Mouse (Mus musculus) forebrain, embryonic 15.5 days (tissue): ENCODE measurements at regions not wholly inside any gene's neighbourhood (a gene's known extent, or its start where the extent isn't known, plus 50 kb on each side); places are given as distances from the start of the nearest gene placed in this dataset.

ENCODE experiments used
- ATAC-seq: fragments of 200-750 bp; cut with Nextera tagmentation; replicated peaks from 2 replicates; pipeline ENCODE4 v1.8.0; 2017; ENCODE audit warnings: mild to moderate bottlenecking, moderate TSS enrichment, moderate library complexity
- H3K27ac ChIP-seq: fragments of 300-500 bp; sonication (generic); replicated peaks from 2 replicates; pipeline ENCODE4 v1.5.1; 2015; ENCODE audit warnings: mild to moderate bottlenecking, inconsistent platforms
- H3K27me3 ChIP-seq: fragments of 300-500 bp; sonication (generic); 2 replicates; pipeline ENCODE4 v1.6.1; 2015; ENCODE audit warnings: inconsistent platforms
- H3K36me3 ChIP-seq: fragments of 300-500 bp; sonication (generic); 2 replicates; pipeline ENCODE4 v1.6.1; 2015; ENCODE audit warnings: mild to moderate bottlenecking, inconsistent platforms
- H3K4me1 ChIP-seq: fragments of 300-500 bp; sonication (generic); 2 replicates; pipeline ENCODE4 v1.6.1; 2015; ENCODE audit warnings: inconsistent platforms
- H3K4me2 ChIP-seq: fragments of 300-500 bp; sonication (generic); replicated peaks from 2 replicates; pipeline ENCODE4 v1.6.1; 2015; ENCODE audit warnings: mild to moderate bottlenecking, inconsistent platforms
- H3K4me3 ChIP-seq: fragments of 300-500 bp; sonication (generic); 2 replicates; pipeline ENCODE4 v1.5.1; 2015; ENCODE audit warnings: mild to moderate bottlenecking, inconsistent platforms
- H3K9ac ChIP-seq: fragments of 300-500 bp; sonication (generic); replicated peaks from 2 replicates; pipeline ENCODE4 v1.6.1; 2015; ENCODE audit warnings: mild to moderate bottlenecking, inconsistent platforms
- H3K9me3 ChIP-seq: fragments of 300-500 bp; sonication (generic); 2 replicates; pipeline ENCODE4 v1.6.1; 2016; ENCODE audit warnings: inconsistent platforms
- WGBS: fragments of 180-500 bp; shearing (Covaris S2); methylation state at CpG from one replicate; pipeline ENCODE4 v1.1.7; 2015; ENCODE audit warnings: mixed read lengths; 5-methylcytosine and 5-hydroxymethylcytosine counted together

DNA sequence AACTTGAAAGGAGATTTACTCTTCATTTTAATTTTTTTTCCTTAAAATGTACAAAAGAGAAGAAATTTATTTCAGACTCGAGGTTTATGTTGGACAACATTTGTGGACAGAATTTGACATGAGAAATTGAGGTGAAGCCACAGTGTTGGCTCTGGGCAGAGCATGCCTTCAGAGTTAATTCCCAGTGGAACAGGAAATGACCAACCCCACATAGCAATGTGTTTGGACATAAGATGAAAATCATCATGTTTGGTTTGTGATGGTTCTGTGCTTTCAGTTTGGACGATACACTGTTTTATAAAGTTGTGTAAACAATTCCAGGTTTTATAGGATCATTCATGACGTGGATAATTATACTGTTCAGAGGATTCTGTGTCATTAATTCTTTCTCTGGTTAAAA is 271.9 kb upstream of the Mettl25 start:
- Histone ChIP-seq H3K36me3 (no peaks in the 10 kb centered on the region), H3K9ac (no peak overlapping the region), H3K9me3 (no peaks in the 10 kb centered on the region), H3K27ac (no peak overlapping the region), H3K27me3 (no peaks in the 10 kb centered on the region), H3K4me2 (no peak overlapping the region), H3K4me3 (no peak overlapping the region), H3K4me1 (no peaks in the 10 kb centered on the region)
- 74% methylated on average over 3 of the region's 3 CpGs for WGBS
- no peak for ATAC-seq

DNA sequence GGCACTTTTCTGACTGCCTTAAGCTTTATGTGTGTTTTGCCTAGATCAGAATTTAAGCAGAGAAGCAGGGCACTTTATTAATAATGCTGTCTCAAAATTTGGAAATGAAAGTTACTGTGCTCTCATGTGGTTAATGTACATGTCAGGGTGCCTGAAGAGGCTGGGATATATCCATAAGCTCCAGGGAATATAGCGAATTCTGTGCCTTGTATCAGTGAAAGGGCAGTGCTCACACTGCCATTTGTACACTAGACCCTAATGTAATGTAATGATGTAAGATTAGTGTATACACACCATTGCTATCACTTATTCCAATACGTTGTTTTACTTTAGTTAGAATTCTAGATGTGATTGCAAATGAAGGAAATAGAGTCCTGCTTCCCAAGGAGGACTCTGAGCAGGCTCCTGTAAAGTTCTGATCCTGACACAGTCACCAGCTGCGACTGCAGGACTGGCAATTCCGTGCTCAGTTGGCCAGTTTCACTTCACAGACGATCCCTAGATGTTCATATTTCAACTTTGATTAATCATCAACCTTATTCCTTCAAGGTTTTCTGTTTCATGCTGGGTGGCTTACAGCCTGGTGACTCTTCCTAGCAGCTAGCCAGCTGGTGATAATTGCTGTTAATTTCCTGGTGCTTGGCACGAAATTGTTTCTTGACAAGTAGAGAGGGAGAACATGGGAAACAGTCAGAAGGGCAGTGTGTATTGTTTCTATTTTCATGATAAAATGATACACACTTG is 273.7 kb upstream of the Mettl25 start:
- Histone ChIP-seq H3K27me3 (no peaks in the 10 kb centered on the region), H3K27ac (no peak overlapping the region), H3K9me3 (no peaks in the 10 kb centered on the region), H3K9ac (no peak overlapping the region), H3K4me3 (no peak overlapping the region), H3K36me3 (no peaks in the 10 kb centered on the region), H3K4me1 (no peaks in the 10 kb centered on the region), H3K4me2 (no peak overlapping the region)
- WGBS, result 48% methylated on average over 6 of the region's 6 CpGs
- no peak for ATAC-seq

DNA sequence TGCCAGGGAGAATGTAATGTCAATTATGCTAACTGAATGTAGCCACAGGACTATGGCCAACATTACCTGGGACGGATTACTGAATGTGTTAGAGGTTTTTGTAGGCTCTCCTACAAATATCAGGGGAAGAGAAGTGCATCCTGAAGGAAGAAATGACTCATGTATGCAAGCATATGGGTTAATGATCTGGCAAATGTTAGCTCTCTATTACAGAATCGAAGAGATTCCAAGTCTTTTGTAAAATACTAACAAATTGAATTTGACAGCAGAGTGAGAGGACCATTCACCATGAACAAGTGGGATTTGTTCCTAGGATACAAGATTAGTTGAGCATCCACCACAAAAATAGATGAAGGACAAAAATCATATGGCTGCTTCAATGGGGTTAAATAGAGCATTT is 280.6 kb upstream of the Mettl25 start:
- Histone ChIP-seq H3K4me3 (no peak overlapping the region), H3K9ac (no peak overlapping the region), H3K27me3 (no peaks in the 10 kb centered on the region), H3K36me3 (no peaks in the 10 kb centered on the region), H3K9me3 (no peaks in the 10 kb centered on the region), H3K4me2 (no peak overlapping the region), H3K4me1 (peaks cover 2% of the 10 kb centered on the region; the same call in 1 of the 2 replicates), H3K27ac (no peak overlapping the region)
- WGBS, result 42% methylated on average over 2 of the region's 2 CpGs
- no peak for ATAC-seq

DNA sequence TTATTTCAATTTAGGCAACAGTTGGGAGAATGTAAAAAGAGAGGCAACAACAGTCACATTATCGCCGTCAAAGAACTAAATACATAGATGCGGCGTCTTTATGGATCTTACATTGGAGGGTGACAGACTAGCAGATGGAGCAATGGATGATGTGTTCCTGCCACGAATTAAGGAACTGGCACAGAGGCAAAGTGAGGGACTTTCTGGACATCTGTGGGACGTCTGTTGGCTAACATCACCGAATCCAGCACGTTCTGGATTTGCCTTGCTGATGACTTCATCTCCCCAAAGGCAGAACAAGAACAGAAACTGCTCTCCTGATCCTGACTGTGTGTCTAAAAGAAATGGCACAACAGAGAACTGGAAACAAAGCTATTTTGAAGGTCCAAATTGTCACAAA is 281.8 kb upstream of the Mettl25 start:
- no peaks in the 10 kb centered on the region for H3K9me3 ChIP-seq
- ATAC-seq, result peak; percentile 93
- 53% methylated on average over 8 of the region's 8 CpGs for WGBS
- H3K27me3 ChIP-seq, result no peaks in the 10 kb centered on the region
- no peak overlapping the region for H3K4me2 ChIP-seq
- peaks cover 2% of the 10 kb centered on the region; the same call in 1 of the 2 replicates for H3K4me1 ChIP-seq
- no peak overlapping the region for H3K4me3 ChIP-seq
- H3K9ac ChIP-seq, result no peak overlapping the region
- 0 out of 2 replicates have a peak overlapping the region, but pooled peaks have one; percentile 46 for H3K27ac ChIP-seq
- H3K36me3 ChIP-seq, result no peaks in the 10 kb centered on the region

DNA sequence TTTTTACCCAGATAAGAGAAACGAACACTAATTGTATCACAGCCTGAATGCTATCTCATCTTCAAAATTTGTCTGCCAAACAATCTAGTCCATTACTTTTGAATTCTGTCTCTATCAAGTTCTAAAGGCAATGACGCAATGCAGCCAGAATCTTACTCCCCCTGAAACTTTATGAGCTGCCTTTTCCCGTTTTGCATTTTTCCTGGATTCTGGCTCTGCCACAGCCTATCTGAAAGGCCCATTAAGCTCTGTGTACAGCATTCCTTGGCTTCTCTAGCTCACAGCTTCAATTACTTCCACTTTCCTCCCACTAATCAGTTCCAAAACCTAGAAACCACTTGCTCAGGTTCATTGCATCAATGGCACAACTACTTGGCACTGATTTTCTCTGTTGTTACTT is 298.0 kb upstream of the Ppfia2 start:
- no peaks in the 10 kb centered on the region for H3K4me1 ChIP-seq
- 77% methylated on average over 3 of the region's 3 CpGs for WGBS
- ATAC-seq, result no peak
- no peak overlapping the region for H3K4me3 ChIP-seq
- no peak overlapping the region for H3K27ac ChIP-seq
- no peak overlapping the region for H3K4me2 ChIP-seq
- H3K9me3 ChIP-seq, result no peaks in the 10 kb centered on the region
- H3K36me3 ChIP-seq, result no peaks in the 10 kb centered on the region
- H3K9ac ChIP-seq, result no peak overlapping the region
- no peaks in the 10 kb centered on the region for H3K27me3 ChIP-seq

DNA sequence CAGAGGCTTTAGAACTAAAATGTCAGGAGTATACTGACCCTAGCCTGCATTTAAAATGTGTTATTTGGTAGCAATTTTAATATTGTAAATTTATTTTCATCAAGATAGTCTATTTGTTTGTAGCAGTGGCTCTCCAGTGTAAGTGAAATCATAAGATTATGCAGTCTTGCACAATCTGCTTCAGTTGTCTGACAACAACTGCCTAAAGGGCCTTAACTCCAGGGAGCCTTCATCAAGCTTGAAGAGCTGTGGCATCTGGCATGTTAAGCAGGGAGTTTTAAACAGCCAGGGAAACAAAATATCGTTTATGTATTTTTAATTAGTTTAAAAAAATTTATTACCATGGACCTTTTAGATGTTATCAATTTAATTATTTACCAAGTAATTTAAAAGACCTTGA is 295.7 kb upstream of the Ppfia2 start:
- no peak overlapping the region for H3K27ac ChIP-seq
- no peaks in the 10 kb centered on the region for H3K9me3 ChIP-seq
- 64% methylated on average over 1 of the region's 1 CpGs for WGBS
- H3K4me3 ChIP-seq, result no peak overlapping the region
- no peaks in the 10 kb centered on the region for H3K27me3 ChIP-seq
- no peak for ATAC-seq
- H3K36me3 ChIP-seq, result no peaks in the 10 kb centered on the region
- H3K4me2 ChIP-seq, result no peak overlapping the region
- H3K9ac ChIP-seq, result no peak overlapping the region
- H3K4me1 ChIP-seq, result no peaks in the 10 kb centered on the region

DNA sequence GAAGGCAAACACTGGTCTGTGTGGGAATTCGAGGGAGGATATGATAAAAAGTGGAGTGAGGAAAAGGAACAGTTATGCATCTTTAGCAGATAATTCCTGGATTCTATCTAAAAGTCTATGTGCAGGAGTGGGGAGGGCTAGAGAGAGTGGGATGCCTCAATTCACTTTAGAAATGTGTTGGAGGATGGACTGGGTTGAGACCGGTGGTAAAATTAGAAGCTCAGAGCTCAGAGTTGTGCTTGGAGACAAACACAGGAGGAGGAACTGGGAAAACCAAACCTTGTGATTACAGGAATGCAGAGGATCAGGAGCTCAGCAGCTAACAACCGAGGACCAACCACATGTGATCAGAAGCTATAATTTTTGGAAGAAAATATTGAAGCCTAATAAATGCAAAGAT is 290.5 kb upstream of the Ppfia2 start:
- no peak overlapping the region for H3K9ac ChIP-seq
- no peak overlapping the region for H3K4me2 ChIP-seq
- H3K4me3 ChIP-seq, result no peak overlapping the region
- 93% methylated on average over 3 of the region's 3 CpGs for WGBS
- ATAC-seq, result no peak
- no peak overlapping the region for H3K27ac ChIP-seq
- no peaks in the 10 kb centered on the region for H3K4me1 ChIP-seq
- H3K9me3 ChIP-seq, result no peaks in the 10 kb centered on the region
- no peaks in the 10 kb centered on the region for H3K36me3 ChIP-seq
- no peaks in the 10 kb centered on the region for H3K27me3 ChIP-seq

DNA sequence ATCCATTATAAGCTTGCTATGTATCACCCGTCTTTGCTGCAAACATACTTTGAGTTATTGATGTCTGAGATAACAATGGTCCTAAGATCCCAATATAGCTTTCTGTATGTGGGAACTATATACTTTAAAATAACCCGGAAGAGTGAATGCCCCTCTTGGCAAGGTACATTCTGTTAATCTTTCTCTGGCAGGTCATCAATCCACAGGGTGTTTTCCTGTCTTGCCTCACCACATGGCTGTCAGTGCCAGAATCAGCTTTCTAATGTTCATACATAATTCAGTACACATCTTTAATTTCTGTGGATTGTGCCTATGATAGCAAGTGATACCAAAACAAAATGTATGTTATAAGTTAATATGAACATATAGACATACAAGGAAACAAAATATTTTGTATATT is 267.6 kb upstream of the Ppfia2 start:
- H3K36me3 ChIP-seq, result no peaks in the 10 kb centered on the region
- no peaks in the 10 kb centered on the region for H3K27me3 ChIP-seq
- H3K27ac ChIP-seq, result no peak overlapping the region
- 58% methylated on average over 2 of the region's 2 CpGs for WGBS
- H3K4me1 ChIP-seq, result no peaks in the 10 kb centered on the region
- H3K4me2 ChIP-seq, result no peak overlapping the region
- H3K4me3 ChIP-seq, result no peak overlapping the region
- ATAC-seq, result no peak
- H3K9me3 ChIP-seq, result no peaks in the 10 kb centered on the region
- no peak overlapping the region for H3K9ac ChIP-seq

DNA sequence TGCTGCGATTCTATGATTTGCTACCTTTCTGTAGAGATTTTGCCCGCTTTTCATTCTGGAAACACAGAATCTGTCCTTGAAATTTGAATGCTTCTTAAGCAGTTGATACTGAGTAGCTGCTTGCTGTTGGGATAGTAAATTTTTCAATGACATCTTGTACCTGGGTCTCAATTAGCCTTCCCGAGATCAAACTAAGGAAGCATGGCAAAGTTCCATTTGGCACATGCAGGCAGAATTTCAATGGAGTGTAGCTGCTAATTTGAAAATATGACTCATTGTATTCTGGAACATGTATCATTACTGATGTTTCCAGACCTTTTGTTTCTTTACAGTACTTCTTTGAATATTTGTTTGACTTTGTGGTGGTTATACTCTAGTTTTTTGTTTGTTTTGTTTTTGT is 245.9 kb upstream of the Ppfia2 start:
- H3K9ac ChIP-seq, result no peak overlapping the region
- H3K27ac ChIP-seq, result no peak overlapping the region
- 76% methylated on average over 3 of the region's 3 CpGs for WGBS
- H3K4me1 ChIP-seq, result no peaks in the 10 kb centered on the region
- H3K4me2 ChIP-seq, result no peak overlapping the region
- ATAC-seq, result no peak
- H3K4me3 ChIP-seq, result no peak overlapping the region
- H3K9me3 ChIP-seq, result no peaks in the 10 kb centered on the region
- no peaks in the 10 kb centered on the region for H3K27me3 ChIP-seq
- no peaks in the 10 kb centered on the region for H3K36me3 ChIP-seq

DNA sequence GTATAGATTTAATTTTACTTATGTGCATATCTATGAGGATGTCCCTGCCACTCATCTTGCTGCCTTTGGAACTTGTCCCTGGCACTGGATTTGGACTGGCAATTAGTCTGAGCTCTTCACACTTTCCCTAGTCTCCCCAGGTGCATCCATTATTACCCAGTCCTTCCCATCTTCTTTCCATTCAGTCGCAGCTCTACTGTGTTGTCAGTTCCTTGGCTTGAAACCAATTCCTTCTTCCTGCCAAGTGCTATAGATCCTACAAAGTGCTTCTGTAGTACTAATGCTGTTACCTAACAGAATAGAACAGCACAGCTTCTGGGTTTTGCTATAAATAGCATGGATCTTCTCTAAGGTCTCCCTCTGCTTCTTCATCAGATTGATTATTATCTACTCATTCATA is 228.0 kb upstream of the Ppfia2 start:
- H3K4me3 ChIP-seq, result no peak overlapping the region
- ATAC-seq, result peak; percentile 83
- no peak overlapping the region for H3K27ac ChIP-seq
- no peak overlapping the region for H3K9ac ChIP-seq
- H3K9me3 ChIP-seq, result no peaks in the 10 kb centered on the region
- 22% methylated on average over 1 of the region's 1 CpGs for WGBS
- H3K36me3 ChIP-seq, result no peaks in the 10 kb centered on the region
- H3K4me1 ChIP-seq, result no peaks in the 10 kb centered on the region
- no peaks in the 10 kb centered on the region for H3K27me3 ChIP-seq
- H3K4me2 ChIP-seq, result no peak overlapping the region

DNA sequence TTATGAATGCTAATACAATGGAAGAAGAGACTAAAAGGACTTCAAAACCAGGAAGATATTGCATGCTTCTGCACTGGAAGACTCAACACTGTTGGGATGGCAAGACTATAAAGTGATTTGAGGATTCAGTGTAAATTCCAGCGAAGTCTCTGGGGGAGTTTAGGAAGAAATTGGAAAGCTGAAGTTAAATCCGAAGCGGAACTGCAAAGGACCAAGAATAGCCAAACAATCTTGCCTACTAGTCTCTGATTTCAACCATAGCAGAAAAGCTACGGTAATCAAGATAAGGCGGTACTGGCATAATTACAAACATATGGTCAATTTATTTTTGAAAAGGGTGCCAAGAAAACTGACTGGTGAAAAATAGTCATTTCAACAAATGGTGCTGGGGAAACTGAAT is 216.0 kb upstream of the Ppfia2 start:
- H3K9ac ChIP-seq, result no peak overlapping the region
- no peaks in the 10 kb centered on the region for H3K27me3 ChIP-seq
- WGBS, result 63% methylated on average over 5 of the region's 5 CpGs
- ATAC-seq, result no peak
- H3K4me2 ChIP-seq, result no peak overlapping the region
- H3K4me1 ChIP-seq, result no peaks in the 10 kb centered on the region
- H3K9me3 ChIP-seq, result no peaks in the 10 kb centered on the region
- H3K27ac ChIP-seq, result no peak overlapping the region
- H3K4me3 ChIP-seq, result no peak overlapping the region
- no peaks in the 10 kb centered on the region for H3K36me3 ChIP-seq

DNA sequence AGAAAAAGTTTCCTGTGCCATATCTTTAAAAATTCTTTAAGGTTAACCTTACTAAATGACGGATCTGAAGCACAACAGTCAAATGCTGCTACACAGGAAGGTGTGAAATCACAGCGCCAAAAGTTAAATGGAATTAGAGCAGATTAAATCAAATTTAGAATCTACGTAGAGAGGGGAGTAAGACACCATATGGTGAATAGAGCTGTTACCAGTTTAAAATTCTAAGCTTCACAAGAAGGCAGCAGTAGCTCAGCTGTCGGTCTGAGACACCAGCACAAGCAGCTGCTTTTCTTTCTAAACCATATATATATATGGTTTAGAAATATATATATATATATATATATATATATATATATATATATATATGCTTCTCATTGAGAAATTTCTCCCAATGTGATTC is 210.3 kb upstream of the Ppfia2 start:
- 57% methylated on average over 4 of the region's 4 CpGs for WGBS
- H3K9ac ChIP-seq, result no peak overlapping the region
- no peaks in the 10 kb centered on the region for H3K27me3 ChIP-seq
- H3K36me3 ChIP-seq, result no peaks in the 10 kb centered on the region
- no peak overlapping the region for H3K27ac ChIP-seq
- H3K9me3 ChIP-seq, result no peaks in the 10 kb centered on the region
- no peak overlapping the region for H3K4me2 ChIP-seq
- peak; percentile 82 for ATAC-seq
- no peaks in the 10 kb centered on the region for H3K4me1 ChIP-seq
- no peak overlapping the region for H3K4me3 ChIP-seq

DNA sequence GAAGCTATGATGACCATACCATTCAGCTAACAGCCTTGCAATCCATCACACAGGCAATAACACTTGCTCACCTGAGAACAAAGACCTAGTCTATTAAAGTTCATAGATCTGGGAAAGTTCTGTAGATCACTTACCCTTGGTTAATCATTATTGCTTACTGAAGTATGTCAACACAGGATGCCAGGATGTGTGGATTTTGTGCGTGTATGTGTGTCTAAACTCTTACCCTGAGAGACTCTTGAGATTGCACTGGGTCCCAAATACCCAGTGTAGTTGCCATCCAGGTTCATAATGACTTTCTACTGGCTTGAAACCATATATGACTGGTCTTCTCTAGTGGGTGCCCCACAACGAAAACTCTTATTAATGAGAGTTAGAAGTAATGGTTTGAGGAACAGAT is 196.8 kb upstream of the Ppfia2 start:
- WGBS, result 89% methylated on average over 2 of the region's 2 CpGs

More for the DNA sequence above, 196.8 kb upstream of the Ppfia2 start:
- Histone ChIP-seq H3K4me3 (no peak overlapping the region), H3K4me1 (no peaks in the 10 kb centered on the region), H3K9ac (no peak overlapping the region), H3K27ac (no peak overlapping the region), H3K4me2 (no peak overlapping the region), H3K9me3 (no peaks in the 10 kb centered on the region), H3K27me3 (no peaks in the 10 kb centered on the region), H3K36me3 (no peaks in the 10 kb centered on the region)
- ATAC-seq, result no peak
